29 mouse cellular contexts compared by ENCODE assay signal in the genomic region with DNA sequence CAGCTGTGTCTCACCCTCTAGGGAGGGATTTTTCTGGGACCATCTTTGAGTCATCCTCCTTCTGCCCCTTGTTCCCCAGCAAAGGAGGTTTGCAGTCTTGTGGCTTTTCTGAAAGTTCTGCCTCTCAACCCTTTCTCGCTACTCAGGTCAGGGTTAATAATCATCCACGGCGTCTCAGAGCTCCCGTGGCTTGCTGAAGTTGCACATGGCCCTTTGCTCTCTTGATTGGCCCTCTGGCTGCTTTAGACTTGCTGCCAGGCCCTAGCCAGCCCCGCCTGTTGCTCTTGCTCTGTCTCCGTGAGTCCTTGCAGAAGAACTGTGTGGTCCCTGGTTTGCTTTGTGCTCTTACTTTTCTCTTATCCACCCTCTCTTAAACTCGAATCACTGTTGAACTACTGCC. TPM values are rescaled to one million over a fixed set of nuclear protein-coding genes. Genes with fewer than 3 reads are reported as not detected.
DNase-seq lines count a peak whose midpoint lies in the region; ATAC-seq lines count a peak whose summit lies in the region.
"Had no signal": no experiment of that assay in that cellular context is flagged by ENCODE, and none has a peak within 500 bp of the region (broad histone marks: within the 10 kb centered on the region; RNA-seq: fewer than 3 reads in every experiment).

No protein-coding gene starts in this region.

- no peaks in the 10 kb centered on the region for H3K27me3 ChIP-seq in embryonic facial prominence, embryonic 12.5 days
- no peaks in the 10 kb centered on the region for H3K27me3 ChIP-seq in embryonic facial prominence, embryonic 10.5 days (replicated peaks; ENCODE audit: low read depth, poor library complexity, severe bottlenecking)
- H3K27me3 ChIP-seq in embryonic facial prominence, embryonic 15.5 days = no peaks in the 10 kb centered on the region
- H3K27me3 ChIP-seq in kidney, embryonic 15.5 days = peaks cover 4% of the 10 kb centered on the region; the same call in 1 of the 2 replicates
- H3K27me3 ChIP-seq in hindbrain, embryonic 14.5 days (ENCODE audit: control insufficient read depth, insufficient read depth, low read length) = no peaks in the 10 kb centered on the region
- H3K27me3 ChIP-seq: CH12.LX; hindbrain, embryonic 13.5 days; limb, embryonic 13.5 days; liver, embryonic 12.5 days; megakaryocyte, embryonic 14.5 days; midbrain, embryonic 13.5 days had no signal

- H3K27ac ChIP-seq in embryonic facial prominence, embryonic 12.5 days = 0 out of 2 replicates have a peak overlapping the region, but pooled peaks have one; percentile 19
- H3K27ac ChIP-seq in embryonic facial prominence, embryonic 10.5 days (replicated peaks) = no peak overlapping the region
- peak overlapping the region; percentile 34; the same call in 1 of the 2 replicates for H3K27ac ChIP-seq in embryonic facial prominence, embryonic 15.5 days (replicated peaks)
- H3K27ac ChIP-seq in kidney, embryonic 15.5 days = no peak overlapping the region
- H3K27ac ChIP-seq in hindbrain, embryonic 14.5 days = no peak overlapping the region
- H3K27ac ChIP-seq: gastrocnemius, adult 2 months; hindbrain, embryonic 13.5 days; limb, embryonic 13.5 days; liver, embryonic 12.5 days; midbrain, embryonic 13.5 days had no signal

- no peaks in the 10 kb centered on the region for H3K36me3 ChIP-seq in embryonic facial prominence, embryonic 12.5 days
- no peaks in the 10 kb centered on the region for H3K36me3 ChIP-seq in embryonic facial prominence, embryonic 10.5 days (replicated peaks)
- H3K36me3 ChIP-seq in embryonic facial prominence, embryonic 15.5 days = no peaks in the 10 kb centered on the region
- no peaks in the 10 kb centered on the region for H3K36me3 ChIP-seq in kidney, embryonic 15.5 days
- H3K36me3 ChIP-seq in hindbrain, embryonic 14.5 days (replicated peaks; ENCODE audit: control insufficient read depth, insufficient read depth) = no peaks in the 10 kb centered on the region
- H3K36me3 ChIP-seq: hindbrain, embryonic 13.5 days; limb, embryonic 13.5 days; midbrain, embryonic 13.5 days had no signal

- ATAC-seq in embryonic facial prominence, embryonic 12.5 days (ENCODE audit: insufficient number of reproducible peaks, insufficient read depth, low FRiP score, low TSS enrichment) = no peak
- ATAC-seq in embryonic facial prominence, embryonic 15.5 days (ENCODE audit: insufficient number of reproducible peaks, low FRiP score, low TSS enrichment, low read depth) = no peak
- 0 out of 2 replicates have a peak, but pooled peaks have one; percentile 64 for ATAC-seq in kidney, embryonic 15.5 days (replicated peaks; ENCODE audit: low FRiP score)
- no peak for ATAC-seq in cerebellum, adult (ENCODE audit: insufficient number of reproducible peaks, low FRiP score, low TSS enrichment)
- no peak for ATAC-seq in hindbrain, embryonic 14.5 days (ENCODE audit: low FRiP score)
- ATAC-seq: forebrain, embryonic 16.5 days; intestine, postnatal 0 days; liver, embryonic 12.5 days; lung, postnatal 0 days; midbrain, embryonic 13.5 days had no signal

- H3K4me3 ChIP-seq in embryonic facial prominence, embryonic 12.5 days = no peak overlapping the region
- no peak overlapping the region for H3K4me3 ChIP-seq in embryonic facial prominence, embryonic 10.5 days
- H3K4me3 ChIP-seq in embryonic facial prominence, embryonic 15.5 days (replicated peaks) = no peak overlapping the region
- H3K4me3 ChIP-seq in kidney, embryonic 15.5 days (replicated peaks) = no peak overlapping the region
- no peak overlapping the region for H3K4me3 ChIP-seq in hindbrain, embryonic 14.5 days (replicated peaks; ENCODE audit: low read length)
- H3K4me3 ChIP-seq: gastrocnemius, adult 2 months; hindbrain, embryonic 13.5 days; limb, embryonic 13.5 days; liver, embryonic 12.5 days; megakaryocyte, embryonic 14.5 days; midbrain, embryonic 13.5 days had no signal

- WGBS in embryonic facial prominence, embryonic 12.5 days = 72% methylated on average over 7 of the region's 7 CpGs
- 78% methylated on average over 7 of the region's 7 CpGs for WGBS in embryonic facial prominence, embryonic 10.5 days
- 57% methylated on average over 7 of the region's 7 CpGs for WGBS in embryonic facial prominence, embryonic 15.5 days
- WGBS in kidney, embryonic 15.5 days = 70% methylated on average over 7 of the region's 7 CpGs
- 90% methylated on average over 7 of the region's 7 CpGs for WGBS in hindbrain, embryonic 14.5 days

- peaks cover 5% of the 10 kb centered on the region; the same call in 1 of the 2 replicates for H3K4me1 ChIP-seq in embryonic facial prominence, embryonic 12.5 days
- H3K4me1 ChIP-seq in embryonic facial prominence, embryonic 10.5 days = peaks cover 18% of the 10 kb centered on the region
- peaks cover 8% of the 10 kb centered on the region; the same call in 1 of the 2 replicates for H3K4me1 ChIP-seq in embryonic facial prominence, embryonic 15.5 days
- peaks cover 10% of the 10 kb centered on the region; the same call in 1 of the 2 replicates for H3K4me1 ChIP-seq in kidney, embryonic 15.5 days
- H3K4me1 ChIP-seq in hindbrain, embryonic 14.5 days (replicated peaks; ENCODE audit: control insufficient read depth, insufficient read depth, low read length) = no peaks in the 10 kb centered on the region
- H3K4me1 ChIP-seq: hindbrain, embryonic 13.5 days; liver, embryonic 12.5 days had no signal

- no peak for DNase-seq in embryonic facial prominence, embryonic 10.5 days (ENCODE audit: low spot score)
- peak; percentile 68 to 87 for DNase-seq in kidney, postnatal 25 days
- no peak for DNase-seq in urinary bladder, postnatal 4 days (ENCODE audit: low spot score in 2 of 2)
- no peak for DNase-seq in hindbrain, embryonic 14.5 days (ENCODE audit: low spot score)
- DNase-seq: adrenal gland, adult 8-10 months; cerebellum, adult 11 months; cerebellum, adult 9-11 months; gastrocnemius, adult 2 months; gastrocnemius, postnatal 36 days; heart, adult 18-20 months; heart, postnatal 36 days; lung, adult 18-20 months; lung, postnatal 4 days; right cerebral cortex, postnatal 25 days; thymus, postnatal 36 days had no signal

- H3K4me2 ChIP-seq in embryonic facial prominence, embryonic 12.5 days (replicated peaks) = no peak overlapping the region
- H3K4me2 ChIP-seq in embryonic facial prominence, embryonic 15.5 days (replicated peaks) = no peak overlapping the region
- no peak overlapping the region for H3K4me2 ChIP-seq in kidney, embryonic 15.5 days
- no peak overlapping the region for H3K4me2 ChIP-seq in hindbrain, embryonic 14.5 days (replicated peaks)
- H3K4me2 ChIP-seq: heart, embryonic 11.5 days; hindbrain, embryonic 13.5 days; limb, embryonic 13.5 days; liver, embryonic 12.5 days; midbrain, embryonic 13.5 days had no signal

- no peak overlapping the region for H3K9ac ChIP-seq in embryonic facial prominence, embryonic 12.5 days
- H3K9ac ChIP-seq in embryonic facial prominence, embryonic 15.5 days = no peak overlapping the region
- H3K9ac ChIP-seq in kidney, embryonic 15.5 days = no peak overlapping the region
- no peak overlapping the region for H3K9ac ChIP-seq in hindbrain, embryonic 14.5 days
- H3K9ac ChIP-seq: hindbrain, embryonic 13.5 days; limb, embryonic 13.5 days; liver, embryonic 12.5 days; midbrain, embryonic 13.5 days had no signal

- H3K9me3 ChIP-seq in embryonic facial prominence, embryonic 12.5 days = no peaks in the 10 kb centered on the region
- no peaks in the 10 kb centered on the region for H3K9me3 ChIP-seq in embryonic facial prominence, embryonic 10.5 days
- H3K9me3 ChIP-seq in embryonic facial prominence, embryonic 15.5 days (replicated peaks) = no peaks in the 10 kb centered on the region
- no peaks in the 10 kb centered on the region for H3K9me3 ChIP-seq in kidney, embryonic 15.5 days (replicated peaks)
- no peaks in the 10 kb centered on the region for H3K9me3 ChIP-seq in hindbrain, embryonic 14.5 days (ENCODE audit: control insufficient read depth, low read length)
- H3K9me3 ChIP-seq: hindbrain, embryonic 13.5 days; limb, embryonic 13.5 days; liver, embryonic 12.5 days; midbrain, embryonic 13.5 days had no signal

RNA-seq across cellular contexts. Expression of a gene that starts 40.4 kb away (rescaled TPM):
- 5.9 and 6.3 TPM in 2 replicates for polyA plus RNA-seq in embryonic facial prominence, embryonic 12.5 days (2016; fragmentation: Nextera tagmentation; extraction: Ambion mirVana)
- polyA plus RNA-seq in embryonic facial prominence, embryonic 10.5 days (2016; fragmentation: Nextera tagmentation; extraction: Ambion mirVana) = 5.4 and 5.8 TPM in 2 replicates
- 6.7 and 6.8 TPM in 2 replicates for polyA plus RNA-seq in embryonic facial prominence, embryonic 15.5 days (2015; fragmentation: Nextera tagmentation; extraction: Ambion mirVana)
- 5.0 and 5.8 TPM in 2 replicates for polyA plus RNA-seq in kidney, embryonic 15.5 days (2015; fragmentation: Nextera tagmentation; extraction: Ambion mirVana)
- polyA plus RNA-seq in hindbrain, embryonic 14.5 days (2014; fragmentation: Nextera tagmentation; extraction: Ambion mirVana) = 1.5 and 1.8 TPM in 2 replicates

Comparison
In these comparisons a context has a peak if more than half of its experiments do, and no peak if none do; other contexts are left out.
1. H3K27ac ChIP-seq: peak in embryonic facial prominence, embryonic 12.5 days (single experiment) and embryonic facial prominence, embryonic 15.5 days (single experiment); none in embryonic facial prominence, embryonic 10.5 days (single experiment), kidney, embryonic 15.5 days (single experiment) and hindbrain, embryonic 14.5 days (single experiment).
2. DNase-seq: peak in kidney, postnatal 25 days (2 of 2); none in embryonic facial prominence, embryonic 10.5 days (single experiment), urinary bladder, postnatal 4 days (0 of 2) and hindbrain, embryonic 14.5 days (single experiment).